Mouse (Mus musculus) layer of hippocampus, postnatal 10 days (tissue): ENCODE results near the gene Tsga10ip. TPM values are rescaled to one million over a fixed set of nuclear protein-coding genes. Genes with fewer than 3 reads are reported as not detected.
A peak's percentile ranks its signal among the peaks of the same experiment; 100 is the strongest.
"Not testable (repeated sequence)": the region's sequence is repeated elsewhere in the genome, so short reads cannot be mapped to it uniquely, and the experiment has no call there.

ENCODE experiments used
- DNase-seq, 2 experiments: peaks; one replicate each; pipeline ENCODE4 v3.0.0; 2021; ENCODE audit warnings: low spot score in 2 of 2
- total RNA-seq, 2 experiments: library from RNA; stranded (reverse); gene quantifications; 2 replicates each; pipeline ENCODE4 v1.2.3; 2021

Tsga10ip gene
- total RNA-seq, 2 experiments from 2014 or later = 0.85 TPM; not detected in 1

GRCm38 (mm10) chr19:5390416-5390815, 11.9 kb downstream of the Tsga10ip start:
- DNase-seq = no peak

- DNase-seq = no peak
Observed at GRCm38 (mm10) chr19:5389647-5390046, 12.7 kb downstream of the Tsga10ip start.

GRCm38 (mm10) chr19:5388588-5389242, 13.6 kb downstream of the Tsga10ip start, which contains the start of gene Sart1:
Sart1 (minus strand) TSS chr19:5388703.
- peak; percentile 90 to 95 for DNase-seq

- DNase-seq = peak in 1 of 2 experiments; percentile 41
Observed at GRCm38 (mm10) chr19:5388011-5388441, 14.3 kb downstream of the Tsga10ip start.

GRCm38 (mm10) chr19:5384715-5385114, 17.6 kb downstream of the Tsga10ip start:
- DNase-seq = no peak

GRCm38 (mm10) chr19:5383326-5383725, 19.0 kb downstream of the Tsga10ip start:
- no peak for DNase-seq

DNA sequence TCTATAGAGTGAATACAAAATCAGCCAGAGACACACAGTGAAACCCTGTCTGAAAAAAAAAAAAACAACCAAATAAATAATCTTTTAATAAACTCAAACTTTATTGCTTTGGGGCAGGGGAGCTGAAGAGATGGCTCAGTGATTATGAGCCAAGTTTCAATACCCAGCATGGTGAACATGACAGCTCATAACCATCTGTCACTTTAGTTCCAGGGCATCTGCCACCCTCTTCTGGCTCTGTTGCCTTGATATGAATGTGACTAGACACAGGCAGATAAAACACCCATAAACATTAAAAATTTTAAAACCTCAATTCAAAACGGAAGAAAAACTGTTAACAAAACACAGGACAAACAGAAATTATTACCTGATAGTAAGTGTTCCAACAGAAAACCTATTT, 24.9 kb downstream of the Tsga10ip start:
- no peak for DNase-seq

- DNase-seq = no peak
Observed at GRCm38 (mm10) chr19:5374748-5375147, 27.6 kb downstream of the Tsga10ip start.

DNA sequence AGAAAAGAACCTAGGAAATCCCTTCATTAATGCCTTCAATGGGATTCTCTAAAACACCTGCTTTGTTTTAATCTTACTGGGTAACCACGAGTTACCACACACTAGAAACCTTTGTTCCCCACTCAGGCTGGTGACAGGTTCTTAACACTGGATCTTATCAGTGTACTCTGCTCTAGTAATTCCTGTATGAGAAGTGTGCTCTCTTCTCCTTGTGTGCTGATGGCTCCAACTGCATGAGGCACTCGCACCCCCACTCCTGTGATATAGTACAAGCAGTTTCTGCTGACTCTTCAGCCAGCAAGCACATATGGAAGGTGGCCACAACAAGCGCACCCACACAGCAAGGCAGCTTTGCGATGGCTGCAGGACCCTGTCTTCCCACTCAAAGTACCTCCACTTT, 28.1 kb downstream of the Tsga10ip start:
- DNase-seq = no peak

- no peak for DNase-seq
Observed at GRCm38 (mm10) chr19:5372724-5373123, 29.6 kb downstream of the Tsga10ip start.

DNA sequence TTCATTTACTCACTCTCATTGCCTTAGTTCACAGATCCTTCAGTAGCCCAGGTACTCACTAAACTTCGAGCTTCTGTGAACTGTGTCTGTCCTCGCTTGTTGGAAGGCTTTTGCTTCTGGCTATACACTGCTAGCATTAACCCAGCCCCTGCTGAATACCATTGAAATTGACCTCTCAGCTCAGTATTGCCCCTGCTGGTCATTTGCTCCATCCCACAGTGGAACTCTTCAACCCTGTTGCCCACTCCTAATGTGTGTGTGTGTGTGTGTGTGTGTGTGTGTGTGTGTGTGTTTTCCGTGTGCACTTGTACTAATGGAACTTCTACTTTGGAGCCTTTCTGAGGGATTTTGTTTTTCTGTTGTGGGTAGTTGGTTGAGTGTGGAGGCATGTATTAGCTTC, 31.4 kb downstream of the Tsga10ip start:
- no peak for DNase-seq

GRCm38 (mm10) chr19:5367455-5367854, 34.9 kb downstream of the Tsga10ip start:
- DNase-seq = no peak

DNA sequence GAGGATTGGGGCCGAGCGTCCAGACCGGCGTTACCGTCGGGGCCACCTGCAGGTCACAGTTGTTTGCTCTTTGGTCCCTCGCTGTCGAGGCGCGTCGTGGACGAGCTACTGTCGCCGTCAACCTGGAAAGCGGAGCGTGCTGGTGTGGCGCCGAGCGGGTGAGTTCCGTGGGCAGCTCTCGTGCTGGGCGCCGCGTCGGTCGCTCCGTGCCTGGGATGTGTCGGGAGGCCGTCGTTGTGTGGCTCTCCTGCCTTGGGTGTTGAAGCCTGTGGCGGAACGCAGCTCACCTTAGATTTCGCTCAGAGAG, 35.3 kb downstream of the Tsga10ip start, which contains the start of gene Banf1:
Gene Banf1, minus strand, starts transcription at position 116 of the 307 bp plus-strand sequence.
- DNase-seq = no peak

GRCm38 (mm10) chr19:5366175-5367052, 35.9 kb downstream of the Tsga10ip start, which contains the start of gene Eif1ad:
Eif1ad (plus strand) TSS chr19:5366741.
- peak; percentile 94 to 95 for DNase-seq

DNA sequence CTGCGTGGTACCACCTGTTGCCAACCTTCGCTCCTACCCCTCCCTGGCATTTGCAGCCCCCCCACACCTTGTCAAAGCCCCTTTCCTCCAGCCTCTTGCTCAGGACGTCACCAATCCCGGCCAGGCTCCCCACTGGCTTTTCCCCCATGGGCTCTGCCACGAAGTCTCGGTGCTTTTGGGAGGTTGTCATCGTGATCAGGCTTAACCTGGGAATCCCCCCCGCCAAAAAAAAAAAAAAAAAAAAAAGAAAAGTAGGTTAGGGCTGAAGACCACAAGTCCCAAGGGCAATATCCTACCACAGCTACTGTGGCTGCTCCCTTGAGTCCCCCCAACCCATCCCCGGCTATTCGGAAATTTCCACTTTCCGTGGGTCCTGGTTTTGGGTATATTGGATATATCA, 36.6 kb downstream of the Tsga10ip start:
- DNase-seq = no peak

- no peak for DNase-seq
Observed at GRCm38 (mm10) chr19:5364124-5364523, 38.2 kb downstream of the Tsga10ip start.

DNA sequence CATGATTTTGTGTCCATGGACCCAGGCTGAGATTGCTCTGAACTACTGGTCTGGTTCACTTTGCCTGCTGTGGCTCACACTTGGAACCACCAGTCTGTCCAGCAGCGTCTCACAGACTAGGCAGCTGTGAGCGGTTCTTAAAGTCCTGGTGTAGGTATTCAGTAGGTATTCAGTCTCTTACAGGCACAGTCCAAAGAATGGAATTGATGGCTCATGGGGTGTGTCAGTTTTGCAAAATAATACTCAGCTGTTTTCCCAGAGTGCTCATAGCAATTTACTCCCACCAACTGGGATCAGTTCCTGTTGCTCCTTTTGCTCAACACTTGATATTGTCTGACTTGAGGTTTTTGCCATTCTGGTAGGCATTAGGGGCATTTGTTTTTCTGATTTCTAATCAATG, 40.1 kb downstream of the Tsga10ip start:
- DNase-seq = no peak

GRCm38 (mm10) chr19:5356080-5356479, 46.2 kb downstream of the Tsga10ip start:
- DNase-seq = no peak

DNA sequence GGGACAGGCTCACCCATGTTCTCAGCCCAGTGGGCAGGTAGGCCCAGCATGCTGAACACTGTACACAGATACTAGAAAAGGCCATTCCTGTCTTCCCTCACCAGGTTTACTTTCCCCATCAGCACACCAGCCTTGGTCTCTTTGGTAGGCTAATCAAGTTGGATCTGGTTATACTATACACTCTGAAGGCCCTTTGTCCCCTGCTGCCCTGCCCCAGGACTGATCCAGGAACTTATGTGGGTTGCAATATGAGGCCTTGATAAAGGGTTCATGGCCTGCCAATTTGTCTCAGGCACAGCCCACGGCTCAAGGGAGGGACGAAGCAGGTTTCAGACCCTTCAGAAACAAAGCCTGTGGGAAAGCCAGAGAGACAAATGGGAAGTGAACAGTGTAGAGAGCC, 48.7 kb downstream of the Tsga10ip start:
- DNase-seq = no peak

GRCm38 (mm10) chr19:5349502-5349873, 52.8 kb downstream of the Tsga10ip start, which contains the start of gene Cst6:
Cst6 (minus strand) TSS chr19:5349574.
- DNase-seq = not testable (repeated sequence)

GRCm38 (mm10) chr19:5348526-5349501, 53.5 kb downstream of the Tsga10ip start:
- peak; percentile 17 to 30 for DNase-seq
